Mouse (Mus musculus) midbrain, postnatal 0 days (tissue): Measurements from ENCODE around the gene Rpusd2. TPM values are rescaled to one million over a fixed set of nuclear protein-coding genes. Genes with fewer than 3 reads are reported as not detected.
A peak's percentile ranks its signal among the peaks of the same experiment; 100 is the strongest.

Experiments used
- ATAC-seq: fragments of 200-750 bp; cut with Nextera tagmentation; 2 replicates; pipeline ENCODE4 v1.8.0; 2017; ENCODE audit warnings: moderate number of reproducible peaks, mild to moderate bottlenecking, moderate TSS enrichment, moderate library complexity; ENCODE audit not compliant: low FRiP score
- DNase-seq: peaks from one replicate; pipeline ENCODE4 v3.0.0-alpha.2; 2015; ENCODE audit warnings: low spot score
- H3K27ac ChIP-seq: fragments of 300-500 bp; sonication (generic); 2 replicates; pipeline ENCODE4 v1.5.1; 2014; ENCODE audit warnings: low read depth, mild to moderate bottlenecking, low read length, mixed read lengths
- H3K27me3 ChIP-seq: fragments of 300-500 bp; sonication (generic); 2 replicates; pipeline ENCODE4 v1.6.1; 2014; ENCODE audit warnings: low read length, control low read depth, mixed read lengths; ENCODE audit not compliant: insufficient read depth
- H3K36me3 ChIP-seq: fragments of 300-500 bp; sonication (generic); 2 replicates; pipeline ENCODE4 v1.6.1; 2014; ENCODE audit warnings: low read length, control low read depth, mixed read lengths; ENCODE audit not compliant: insufficient read depth
- H3K4me1 ChIP-seq: fragments of 300-500 bp; sonication (generic); 2 replicates; pipeline ENCODE4 v1.6.1; 2014; ENCODE audit warnings: mild to moderate bottlenecking, control low read depth, antibody characterized with exemption, low read length, mixed read lengths; ENCODE audit not compliant: insufficient read depth
- H3K4me2 ChIP-seq: fragments of 300-500 bp; sonication (generic); 2 replicates; pipeline ENCODE4 v1.6.1; 2014; ENCODE audit warnings: low read depth, mild to moderate bottlenecking, low read length, mixed read lengths; ENCODE audit not compliant: poor library complexity, severe bottlenecking
- H3K4me3 ChIP-seq: fragments of 300-500 bp; sonication (generic); 2 replicates; pipeline ENCODE4 v1.5.1; 2014; ENCODE audit warnings: low read depth, mild to moderate bottlenecking, low read length, moderate library complexity
- H3K9ac ChIP-seq: fragments of 300-500 bp; sonication (generic); replicated peaks from 2 replicates; pipeline ENCODE4 v1.6.1; 2014; ENCODE audit warnings: mild to moderate bottlenecking, low read length, moderate library complexity, mixed read lengths; ENCODE audit not compliant: poor library complexity, severe bottlenecking
- H3K9me3 ChIP-seq: fragments of 300-500 bp; sonication (generic); 2 replicates; pipeline ENCODE4 v1.6.1; 2016; ENCODE audit warnings: low read length, control low read depth
- CTCF ChIP-seq: IDR thresholded peaks from 2 replicates; pipeline ENCODE4 v1.5.1; 2016; ENCODE audit warnings: antibody characterized with exemption, mild to moderate bottlenecking
- WGBS: fragments of 180-500 bp; shearing (Covaris S2); extraction: QIAGEN DNeasy Blood & Tissue Kit; methylation state at CpG from one replicate; pipeline ENCODE4 v1.1.7; 2014; 5-methylcytosine and 5-hydroxymethylcytosine counted together
- polyA plus RNA-seq: library from polyadenylated mRNA; unstranded; fragments of >200 nt; fragmentation: Nextera tagmentation; extraction: Ambion mirVana; gene quantifications from 2 replicates; pipeline ENCODE4 v1.2.1, GENCODE M21; 2015
- total RNA-seq: library from RNA; depleted of rRNA; stranded (reverse); fragments of >200 nt; gene quantifications from 2 replicates; pipeline ENCODE4 v1.2.3, GENCODE M21; 2014

Rpusd2 gene
- total and polyA plus RNA-seq, 2 experiments from 2014 or later, result 3.2 to 10.1 TPM

DNA sequence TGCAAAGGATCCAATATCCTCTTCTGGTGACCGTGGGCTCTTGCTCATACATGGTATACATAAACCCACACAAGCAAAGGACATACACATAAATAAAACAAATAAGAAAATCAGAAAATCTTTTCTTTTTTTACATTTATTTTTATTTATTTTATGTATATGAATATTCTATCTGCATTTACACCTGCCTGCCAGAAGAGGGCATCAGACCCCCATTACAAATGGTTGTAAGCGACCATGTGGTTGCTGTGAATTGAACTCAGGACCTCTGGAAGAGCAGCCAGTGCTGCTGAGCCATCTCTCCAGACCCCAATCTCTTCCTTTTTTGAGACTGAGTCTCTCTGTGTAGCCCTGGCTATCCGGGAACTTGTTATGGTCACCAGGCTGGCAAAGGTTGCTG, 16.9 kb upstream of the Rpusd2 start:
- H3K36me3 ChIP-seq, result peaks cover 12% of the 10 kb centered on the region; the same call in 1 of the 2 replicates
- ATAC-seq (no peak), DNase-seq (no peak)
- no peaks in the 10 kb centered on the region for H3K9me3 ChIP-seq
- peak; percentile 49 for TF ChIP-seq CTCF
- WGBS, result 89% methylated on average over 3 of the region's 3 CpGs
- no peak overlapping the region for H3K27ac ChIP-seq
- no peak overlapping the region for H3K9ac ChIP-seq
- H3K27me3 ChIP-seq, result no peaks in the 10 kb centered on the region
- H3K4me1 ChIP-seq, result 0 out of 2 replicates have a peak, but pooled peaks cover 3% of the 10 kb centered on the region
- H3K4me3 ChIP-seq, result no peak overlapping the region
- no peak overlapping the region for H3K4me2 ChIP-seq

DNA sequence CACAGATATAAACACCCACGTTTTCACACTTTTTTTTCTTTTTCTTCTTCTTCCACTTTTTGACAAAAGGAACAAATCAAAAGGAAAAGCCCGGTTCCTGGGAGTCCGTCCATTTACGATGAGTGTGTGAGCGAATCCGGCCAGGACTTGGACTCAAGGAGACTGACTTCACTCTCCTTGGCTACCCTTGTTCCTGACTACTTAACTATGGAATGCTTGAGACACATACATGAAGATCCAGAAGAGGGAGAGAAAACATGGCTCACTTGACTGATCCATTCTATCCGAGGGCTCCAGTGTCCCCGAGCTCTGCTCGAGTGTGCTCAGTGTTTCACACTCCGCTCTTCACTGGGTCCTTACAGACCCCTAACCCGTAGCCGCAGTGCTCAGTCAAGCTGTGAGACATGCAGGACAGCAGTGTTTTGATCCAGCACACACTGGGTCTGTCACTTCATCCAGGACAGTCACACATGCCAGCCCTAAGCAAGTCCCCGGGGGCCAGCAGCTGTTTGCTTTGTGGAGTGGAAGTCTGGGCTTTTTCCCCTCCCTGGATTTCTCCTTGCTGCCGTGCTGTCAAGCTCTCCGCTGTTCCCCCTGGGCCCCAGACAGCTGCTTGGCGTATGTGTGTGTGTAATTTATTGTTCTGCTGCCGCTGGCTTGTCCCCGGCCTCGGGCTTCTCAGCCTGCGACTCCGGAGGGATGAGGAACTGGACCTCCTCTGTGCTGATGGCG, 16.0 kb upstream of the Rpusd2 start:
- 50% methylated on average over 22 of the region's 22 CpGs for WGBS
- H3K27me3 ChIP-seq, result no peaks in the 10 kb centered on the region
- ATAC-seq (peak; percentile 49; the same call in 1 of the 2 replicates), DNase-seq (peak; percentile 43)
- H3K9ac ChIP-seq, result 0 out of 2 replicates have a peak overlapping the region, but pooled peaks have one; percentile 33
- H3K36me3 ChIP-seq, result peaks cover 12% of the 10 kb centered on the region; the same call in 1 of the 2 replicates
- H3K9me3 ChIP-seq, result no peaks in the 10 kb centered on the region
- H3K4me1 ChIP-seq, result 0 out of 2 replicates have a peak, but pooled peaks cover 3% of the 10 kb centered on the region
- H3K4me2 ChIP-seq, result no peak overlapping the region
- H3K4me3 ChIP-seq, result no peak overlapping the region
- H3K27ac ChIP-seq, result no peak overlapping the region
- no peak for TF ChIP-seq CTCF

- TF ChIP-seq CTCF, result peak; percentile 61
- H3K27ac ChIP-seq, result no peak overlapping the region
- H3K4me2 ChIP-seq, result no peak overlapping the region
- 0 out of 2 replicates have a peak, but pooled peaks have one; percentile 47 for ATAC-seq
- H3K4me1 ChIP-seq, result 0 out of 2 replicates have a peak, but pooled peaks cover 3% of the 10 kb centered on the region
- H3K9me3 ChIP-seq, result no peaks in the 10 kb centered on the region
- WGBS, result 11% methylated on average over 5 of the region's 5 CpGs
- H3K27me3 ChIP-seq, result no peaks in the 10 kb centered on the region
- peak; percentile 68 for DNase-seq
- H3K9ac ChIP-seq, result 0 out of 2 replicates have a peak overlapping the region, but pooled peaks have one; percentile 33
- H3K4me3 ChIP-seq, result no peak overlapping the region
- H3K36me3 ChIP-seq, result peaks cover 12% of the 10 kb centered on the region; the same call in 1 of the 2 replicates
These were observed 15.5 kb upstream of the Rpusd2 start for GRCm38 (mm10) chr2:119019131-119019530.

DNA sequence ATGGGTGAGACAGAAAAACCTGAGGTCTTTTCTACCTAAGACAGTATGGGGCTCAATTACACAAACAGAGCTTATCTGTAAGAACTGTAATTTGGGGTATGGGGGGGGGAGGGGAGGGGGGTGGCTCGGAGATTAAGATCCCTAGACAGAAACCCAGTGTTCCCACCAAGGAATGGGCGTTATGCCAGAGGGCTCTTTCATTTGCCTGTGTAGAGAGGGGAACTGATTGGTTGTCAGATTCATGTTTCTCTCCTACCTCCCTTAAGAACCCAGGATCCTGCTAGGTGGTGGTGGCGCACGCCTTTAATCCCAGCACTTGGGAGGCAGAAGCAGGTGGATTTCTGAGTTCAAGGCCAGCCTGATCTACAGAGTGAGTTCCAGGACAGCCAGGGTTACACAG, 15.1 kb upstream of the Rpusd2 start:
- Histone ChIP-seq H3K27me3 (no peaks in the 10 kb centered on the region), H3K4me1 (0 out of 2 replicates have a peak, but pooled peaks cover 3% of the 10 kb centered on the region), H3K36me3 (peaks cover 12% of the 10 kb centered on the region; the same call in 1 of the 2 replicates), H3K4me2 (no peak overlapping the region), H3K4me3 (no peak overlapping the region), H3K9me3 (no peaks in the 10 kb centered on the region), H3K27ac (no peak overlapping the region), H3K9ac (no peak overlapping the region)
- WGBS, result 26% methylated on average over 4 of the region's 4 CpGs
- no peak for TF ChIP-seq CTCF
- DNase-seq, result peak; percentile 53
- ATAC-seq, result no peak

GRCm38 (mm10) chr2:119023154-119023660, 11.4 kb upstream of the Rpusd2 start:
- no peak for ATAC-seq
- 94% methylated on average over 6 of the region's 6 CpGs for WGBS

More at GRCm38 (mm10) chr2:119023154-119023660, 11.4 kb upstream of the Rpusd2 start:
- Histone ChIP-seq H3K36me3 (peaks cover 8% of the 10 kb centered on the region; the same call in 1 of the 2 replicates), H3K4me3 (no peak overlapping the region), H3K9me3 (no peaks in the 10 kb centered on the region), H3K27ac (no peak overlapping the region), H3K9ac (no peak overlapping the region), H3K4me1 (peaks cover 6% of the 10 kb centered on the region; the same call in 1 of the 2 replicates), H3K4me2 (no peak overlapping the region), H3K27me3 (no peaks in the 10 kb centered on the region)
- TF ChIP-seq CTCF, result no peak
- no peak for DNase-seq
